Mouse (Mus musculus) lung, embryonic 16.5 days (tissue): Measurements from ENCODE around the gene Erap1. TPM values are rescaled to one million over a fixed set of nuclear protein-coding genes. Genes with fewer than 3 reads are reported as not detected.
"Not testable (repeated sequence)": the region's sequence is repeated elsewhere in the genome, so short reads cannot be mapped to it uniquely, and the experiment has no call there.

Experiments
- ATAC-seq: fragments of 200-750 bp; cut with Nextera tagmentation; 2 replicates; pipeline ENCODE4 v1.8.0; 2017; ENCODE audit warnings: low read depth, mild to moderate bottlenecking, moderate library complexity
- H3K27ac ChIP-seq: fragments of 300-500 bp; sonication (generic); 2 replicates; pipeline ENCODE4 v1.5.1; 2014; ENCODE audit warnings: mild to moderate bottlenecking, control low read depth, low read length
- H3K27me3 ChIP-seq: fragments of 300-500 bp; sonication (generic); 2 replicates; pipeline ENCODE4 v1.6.1; 2014; ENCODE audit warnings: low read depth, low read length, mixed read lengths; ENCODE audit not compliant: control insufficient read depth, insufficient read depth
- H3K36me3 ChIP-seq: fragments of 300-500 bp; sonication (generic); 2 replicates; pipeline ENCODE4 v1.6.1; 2014; ENCODE audit warnings: low read length; ENCODE audit not compliant: control insufficient read depth, insufficient read depth
- H3K4me1 ChIP-seq: fragments of 300-500 bp; sonication (generic); replicated peaks from 2 replicates; pipeline ENCODE4 v1.6.1; 2014; ENCODE audit warnings: low read length, mixed read lengths; ENCODE audit not compliant: control insufficient read depth, insufficient read depth
- H3K4me2 ChIP-seq: fragments of 300-500 bp; sonication (generic); 2 replicates; pipeline ENCODE4 v1.6.1; 2014; ENCODE audit warnings: low read depth, low read length, control low read depth
- H3K4me3 ChIP-seq: fragments of 300-500 bp; sonication (generic); 2 replicates; pipeline ENCODE4 v1.5.1; 2014; ENCODE audit warnings: mild to moderate bottlenecking, low read length, control low read depth
- H3K9ac ChIP-seq: fragments of 300-500 bp; sonication (generic); 2 replicates; pipeline ENCODE4 v1.6.1; 2014; ENCODE audit warnings: low read length, control low read depth
- H3K9me3 ChIP-seq: fragments of 300-500 bp; sonication (generic); 2 replicates; pipeline ENCODE4 v1.6.1; 2016; ENCODE audit warnings: low read length; ENCODE audit not compliant: control insufficient read depth
- WGBS: fragments of 180-500 bp; shearing (Covaris S2); extraction: QIAGEN DNeasy Blood & Tissue Kit; methylation state at CpG from one replicate; pipeline ENCODE4 v1.1.7; 2014; 5-methylcytosine and 5-hydroxymethylcytosine counted together
- polyA plus RNA-seq: library from polyadenylated mRNA; unstranded; fragments of >200 nt; fragmentation: Nextera tagmentation; extraction: Ambion mirVana; gene quantifications from 2 replicates; pipeline ENCODE4 v1.2.1, GENCODE M21; 2015

Gene Erap1
- polyA plus RNA-seq, 1 experiment from 2014 or later = 41.1 TPM

DNA sequence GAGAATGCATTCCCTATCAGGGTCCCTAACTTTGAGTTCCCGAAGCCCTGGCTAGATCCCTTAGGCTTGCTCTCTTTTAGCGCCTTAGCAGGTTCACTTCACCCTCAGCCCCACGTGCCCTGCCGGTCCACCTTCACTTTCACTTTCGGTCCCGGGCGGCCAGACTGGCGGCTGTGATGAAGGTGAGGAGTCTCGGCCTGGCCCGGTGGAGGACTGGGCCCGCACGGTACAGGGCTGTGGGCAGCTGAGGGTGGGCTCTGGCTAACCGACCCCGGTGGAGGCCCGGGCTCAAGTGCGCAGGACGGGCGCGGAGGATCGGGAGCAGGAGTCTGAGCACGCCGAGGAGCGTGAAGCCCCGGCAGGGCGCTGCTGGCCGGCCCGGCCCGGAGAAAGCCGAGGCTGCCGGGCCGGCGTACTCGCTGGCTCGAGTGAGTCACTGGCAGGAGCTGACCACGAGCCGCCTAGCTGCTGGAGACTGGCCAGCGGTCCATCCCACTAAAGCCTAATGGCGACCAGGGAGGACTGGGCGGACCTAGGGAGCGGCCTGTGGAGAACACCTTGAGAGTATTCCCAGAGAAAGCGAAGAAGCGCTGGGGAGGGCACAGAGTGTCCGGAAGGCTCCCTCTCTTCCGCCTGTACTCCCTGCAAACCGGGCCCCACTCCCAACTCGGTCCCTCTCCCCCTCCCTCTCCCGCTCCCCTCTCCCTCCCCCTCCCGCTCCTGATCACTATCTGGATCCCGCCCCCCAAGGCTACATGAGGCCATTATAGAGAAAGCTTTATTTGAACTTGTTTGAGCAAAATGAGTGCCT lies 549 bp downstream of the Erap1 start:
- peak; percentile 90 for ATAC-seq
- under 1% methylated on average over 47 of the region's 49 CpGs for WGBS
- H3K27ac ChIP-seq = peak overlapping the region; percentile 98

DNA sequence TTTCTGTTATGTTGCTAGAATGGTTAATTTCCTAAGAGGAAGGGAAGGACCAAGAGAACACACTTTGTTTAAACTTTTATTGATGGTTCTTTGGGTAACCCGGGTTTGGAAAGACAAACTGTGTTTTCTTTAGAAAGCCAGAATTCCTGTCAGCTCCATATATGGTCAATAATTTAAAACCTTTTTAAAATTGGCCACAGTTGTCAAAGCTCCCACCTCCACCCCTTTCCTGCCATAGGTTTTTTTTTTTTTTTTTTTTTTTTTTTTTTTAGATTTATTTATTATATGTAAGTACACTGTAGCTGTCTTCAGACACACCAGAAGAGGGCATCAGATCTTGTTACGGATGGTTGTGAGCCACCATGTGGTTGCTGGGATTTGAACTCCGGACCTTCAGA lies 1.2 kb downstream of the Erap1 start:
- H3K27me3 ChIP-seq, H3K9ac ChIP-seq, ATAC-seq, H3K4me1 ChIP-seq, H3K36me3 ChIP-seq, H3K9me3 ChIP-seq: not testable (repeated sequence)
- H3K4me3 ChIP-seq = peak overlapping the region; percentile 96
- WGBS = 30% methylated on average over 3 of the region's 3 CpGs
- H3K27ac ChIP-seq = 0 out of 2 replicates have a peak overlapping the region, but pooled peaks have one; percentile 41
- H3K4me2 ChIP-seq = peak overlapping the region; percentile 89

More for the DNA sequence above, 549 bp downstream of the Erap1 start:
- Histone ChIP-seq H3K4me1 (no peaks in the 10 kb centered on the region), H3K27me3 (no peaks in the 10 kb centered on the region), H3K9me3 (no peaks in the 10 kb centered on the region), H3K36me3 (no peaks in the 10 kb centered on the region), H3K9ac (peak overlapping the region; percentile 99), H3K4me2 (peak overlapping the region; percentile 89), H3K4me3 (peak overlapping the region; percentile 96)

DNA sequence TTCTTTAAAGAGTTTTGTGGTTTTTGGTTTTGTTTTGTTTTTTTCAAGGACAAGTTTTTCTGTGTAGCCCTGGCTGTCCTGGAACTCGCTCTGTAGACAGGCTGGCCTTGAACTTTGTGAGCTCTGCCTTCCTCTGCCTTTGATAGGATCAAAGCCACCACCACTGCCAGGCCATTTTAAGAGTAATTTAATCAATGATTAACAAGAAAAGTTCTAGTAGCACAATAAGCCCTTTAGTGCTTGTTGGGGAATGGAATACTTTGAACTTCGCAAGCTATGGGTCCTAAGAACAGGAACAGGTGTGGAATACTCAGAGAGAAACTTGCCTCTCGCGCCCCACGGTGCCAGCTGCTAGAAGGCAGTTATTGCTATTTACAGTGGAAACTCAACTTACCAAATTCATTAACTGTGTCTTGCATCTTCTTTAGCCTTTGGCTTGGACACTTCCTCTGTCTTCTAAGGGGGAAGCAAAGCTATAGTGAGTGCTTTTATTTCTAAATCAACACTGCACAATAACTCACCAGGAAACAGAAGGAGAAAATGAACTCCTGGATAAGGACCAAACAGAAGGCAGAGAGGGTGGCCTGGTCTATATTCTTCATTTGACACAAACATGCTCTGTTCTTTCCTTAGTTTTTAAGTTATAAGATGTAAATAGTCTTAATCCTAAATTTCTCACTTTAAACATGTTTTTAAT lies 56.3 kb downstream of the Erap1 start:
- Histone ChIP-seq H3K4me2 (no peak overlapping the region), H3K4me3 (no peak overlapping the region), H3K36me3 (peaks cover 11% of the 10 kb centered on the region), H3K9me3 (no peaks in the 10 kb centered on the region), H3K4me1 (no peaks in the 10 kb centered on the region), H3K27ac (no peak overlapping the region), H3K9ac (no peak overlapping the region), H3K27me3 (no peaks in the 10 kb centered on the region)
- ATAC-seq = no peak
- 80% methylated on average over 5 of the region's 5 CpGs for WGBS

- ATAC-seq = no peak
- H3K36me3 ChIP-seq = peaks cover 11% of the 10 kb centered on the region
- WGBS = 52% methylated on average over 3 of the region's 3 CpGs
These were observed 56.9 kb downstream of the Erap1 start for GRCm38 (mm10) chr13:74696225-74696624.

GRCm38 (mm10) chr13:74719002-74719401 lies 79.6 kb downstream of the Erap1 start:
- no peaks in the 10 kb centered on the region for H3K4me1 ChIP-seq
- WGBS = 74% methylated on average over 2 of the region's 2 CpGs
- H3K4me2 ChIP-seq = no peak overlapping the region
- H3K4me3 ChIP-seq = no peak overlapping the region
- no peak for ATAC-seq
- no peak overlapping the region for H3K9ac ChIP-seq
- H3K27ac ChIP-seq = no peak overlapping the region
- H3K9me3 ChIP-seq = no peaks in the 10 kb centered on the region
- H3K36me3 ChIP-seq = peaks cover 15% of the 10 kb centered on the region
- no peaks in the 10 kb centered on the region for H3K27me3 ChIP-seq

More at GRCm38 (mm10) chr13:74696225-74696624, 56.9 kb downstream of the Erap1 start:
- Histone ChIP-seq H3K4me1 (no peaks in the 10 kb centered on the region), H3K27ac (no peak overlapping the region), H3K4me2 (no peak overlapping the region), H3K9ac (no peak overlapping the region), H3K9me3 (no peaks in the 10 kb centered on the region), H3K4me3 (no peak overlapping the region), H3K27me3 (no peaks in the 10 kb centered on the region)

- Histone ChIP-seq H3K27me3 (no peaks in the 10 kb centered on the region), H3K27ac (no peak overlapping the region), H3K4me1 (no peaks in the 10 kb centered on the region), H3K36me3 (peaks cover 10% of the 10 kb centered on the region), H3K4me2 (no peak overlapping the region), H3K4me3 (no peak overlapping the region), H3K9me3 (no peaks in the 10 kb centered on the region), H3K9ac (no peak overlapping the region)
- WGBS = 91% methylated on average over 4 of the region's 4 CpGs
- ATAC-seq = no peak
These were observed 94.4 kb downstream of the Erap1 start for GRCm38 (mm10) chr13:74733726-74734125.

GRCm38 (mm10) chr13:74735834-74736233 lies 96.5 kb downstream of the Erap1 start:
- H3K27me3 ChIP-seq = no peaks in the 10 kb centered on the region
- peaks cover 8% of the 10 kb centered on the region for H3K36me3 ChIP-seq
- H3K9me3 ChIP-seq = no peaks in the 10 kb centered on the region
- no peak for ATAC-seq
- no peak overlapping the region for H3K4me2 ChIP-seq
- H3K4me3 ChIP-seq = no peak overlapping the region
- H3K9ac ChIP-seq = no peak overlapping the region
- H3K4me1 ChIP-seq = no peaks in the 10 kb centered on the region
- no peak overlapping the region for H3K27ac ChIP-seq
- 70% methylated on average over 5 of the region's 5 CpGs for WGBS

DNA sequence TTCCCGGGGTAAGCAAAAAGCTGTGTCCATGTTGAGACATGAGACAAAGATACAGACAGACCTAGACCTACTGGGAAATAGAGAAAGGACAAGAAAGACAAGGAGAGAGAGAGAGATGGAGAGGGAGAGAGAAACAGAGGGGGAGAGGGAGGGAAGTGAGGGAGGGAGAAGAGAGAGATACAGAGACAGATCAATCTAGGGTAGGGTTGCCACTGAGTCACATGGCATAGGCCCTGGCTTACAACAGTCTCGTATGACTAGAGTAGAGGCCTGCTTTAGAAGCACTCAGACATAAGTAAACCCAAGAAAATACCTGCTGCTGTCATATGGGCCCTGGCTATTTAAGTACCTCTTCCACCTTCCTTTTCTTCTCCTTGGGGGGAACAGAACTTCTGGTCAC lies 97.0 kb downstream of the Erap1 start:
- no peak for ATAC-seq
- Histone ChIP-seq H3K27ac (no peak overlapping the region), H3K9ac (no peak overlapping the region), H3K36me3 (peaks cover 8% of the 10 kb centered on the region), H3K4me1 (no peaks in the 10 kb centered on the region), H3K4me2 (no peak overlapping the region), H3K9me3 (no peaks in the 10 kb centered on the region), H3K27me3 (no peaks in the 10 kb centered on the region), H3K4me3 (no peak overlapping the region)
- 80% methylated on average over 2 of the region's 2 CpGs for WGBS
